Mouse (Mus musculus) neural tube, embryonic 15.5 days (tissue): ENCODE results near the gene Gpt2. TPM values are rescaled to one million over a fixed set of nuclear protein-coding genes. Genes with fewer than 3 reads are reported as not detected.

Source experiments
- ATAC-seq: fragments of 200-750 bp; cut with Nextera tagmentation; 2 replicates; pipeline ENCODE4 v1.8.0; 2017; ENCODE audit warnings: mild to moderate bottlenecking, moderate TSS enrichment, moderate library complexity; ENCODE audit not compliant: low FRiP score
- H3K27ac ChIP-seq: fragments of 300-500 bp; sonication (generic); replicated peaks from 2 replicates; pipeline ENCODE4 v1.5.1; 2015; ENCODE audit warnings: mild to moderate bottlenecking, inconsistent platforms
- H3K27me3 ChIP-seq: fragments of 300-500 bp; sonication (generic); replicated peaks from 2 replicates; pipeline ENCODE4 v1.6.1; 2015; ENCODE audit warnings: inconsistent platforms
- H3K36me3 ChIP-seq: fragments of 300-500 bp; sonication (generic); 2 replicates; pipeline ENCODE4 v1.6.1; 2015; ENCODE audit warnings: inconsistent platforms
- H3K4me1 ChIP-seq: fragments of 300-500 bp; sonication (generic); 2 replicates; pipeline ENCODE4 v1.6.1; 2015; ENCODE audit warnings: inconsistent platforms
- H3K4me2 ChIP-seq: fragments of 300-500 bp; sonication (generic); 2 replicates; pipeline ENCODE4 v1.6.1; 2015; ENCODE audit warnings: inconsistent platforms, mild to moderate bottlenecking, moderate library complexity
- H3K4me3 ChIP-seq: fragments of 300-500 bp; sonication (generic); replicated peaks from 2 replicates; pipeline ENCODE4 v1.5.1; 2015; ENCODE audit warnings: mild to moderate bottlenecking, inconsistent platforms
- H3K9ac ChIP-seq: fragments of 300-500 bp; sonication (generic); replicated peaks from 2 replicates; pipeline ENCODE4 v1.6.1; 2015; ENCODE audit warnings: mild to moderate bottlenecking, inconsistent platforms
- H3K9me3 ChIP-seq: fragments of 300-500 bp; sonication (generic); replicated peaks from 2 replicates; pipeline ENCODE4 v1.6.1; 2016; ENCODE audit warnings: inconsistent platforms
- WGBS: fragments of 180-500 bp; shearing (Covaris S2); methylation state at CpG from one replicate; pipeline ENCODE4 v1.1.7; 2015; ENCODE audit warnings: mixed read lengths; 5-methylcytosine and 5-hydroxymethylcytosine counted together
- polyA plus RNA-seq: library from polyadenylated mRNA; unstranded; fragments of >200 nt; fragmentation: Nextera tagmentation; extraction: Ambion mirVana; gene quantifications from 2 replicates; pipeline ENCODE4 v1.2.1, GENCODE M21; 2015

The Gpt2 gene
- polyA plus RNA-seq, 1 experiment from 2014 or later: 60.2 TPM

DNA sequence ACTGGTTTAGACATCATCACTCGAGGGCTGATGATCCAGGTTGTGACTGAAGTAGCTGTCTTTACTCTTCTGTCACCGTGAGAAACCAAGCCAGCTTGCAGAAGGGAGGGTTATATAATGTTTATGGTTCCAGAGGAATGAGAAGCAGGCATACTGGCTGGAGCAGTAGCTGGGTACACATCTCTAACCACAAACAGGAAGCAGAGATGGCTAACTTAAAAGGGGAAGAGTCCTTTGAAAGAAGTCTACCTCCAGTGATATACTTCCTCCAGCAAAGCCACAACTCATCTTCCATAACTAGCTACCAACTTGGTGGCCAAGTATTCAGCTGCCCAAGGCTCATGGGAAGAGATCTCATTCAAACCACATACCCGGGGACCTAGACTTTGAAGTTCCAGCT is 39.1 kb downstream of the Gpt2 start:
- H3K36me3 ChIP-seq: peaks cover 24% of the 10 kb centered on the region
- no peak overlapping the region for H3K27ac ChIP-seq
- WGBS: 76% methylated on average over 3 of the region's 3 CpGs
- H3K4me1 ChIP-seq: no peaks in the 10 kb centered on the region
- H3K9ac ChIP-seq: no peak overlapping the region
- no peak overlapping the region for H3K4me3 ChIP-seq
- H3K4me2 ChIP-seq: no peak overlapping the region
- no peak for ATAC-seq
- no peaks in the 10 kb centered on the region for H3K27me3 ChIP-seq
- H3K9me3 ChIP-seq: no peaks in the 10 kb centered on the region

DNA sequence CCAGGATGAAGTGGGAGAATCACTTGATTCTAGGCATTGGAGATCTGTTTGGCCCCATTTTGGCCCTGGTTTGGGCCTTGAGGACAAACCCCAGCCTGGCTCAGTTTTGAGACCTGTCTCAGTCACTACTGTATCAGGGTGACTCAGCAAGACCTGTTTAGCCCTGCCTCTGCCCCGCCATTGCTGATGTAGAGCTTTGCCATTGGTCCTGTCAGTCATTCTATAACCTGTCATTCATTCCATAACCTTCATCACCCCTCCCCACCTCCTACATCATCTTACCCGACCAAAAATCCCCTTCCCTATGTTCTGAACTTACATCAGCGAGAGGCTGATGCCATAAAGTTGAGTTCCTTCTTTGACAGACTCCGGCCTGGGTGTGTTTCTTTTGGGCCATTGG is 40.5 kb downstream of the Gpt2 start:
- Histone ChIP-seq H3K4me3 (no peak overlapping the region), H3K9me3 (no peaks in the 10 kb centered on the region), H3K27me3 (no peaks in the 10 kb centered on the region), H3K27ac (no peak overlapping the region), H3K9ac (no peak overlapping the region), H3K4me2 (no peak overlapping the region), H3K36me3 (peaks cover 27% of the 10 kb centered on the region), H3K4me1 (no peaks in the 10 kb centered on the region)
- 91% methylated on average over 4 of the region's 4 CpGs for WGBS
- no peak for ATAC-seq

- no peaks in the 10 kb centered on the region for H3K4me1 ChIP-seq
- no peaks in the 10 kb centered on the region for H3K27me3 ChIP-seq
- H3K4me2 ChIP-seq: no peak overlapping the region
- 95% methylated on average over 2 of the region's 2 CpGs for WGBS
- H3K9ac ChIP-seq: no peak overlapping the region
- H3K36me3 ChIP-seq: peaks cover 33% of the 10 kb centered on the region
- H3K4me3 ChIP-seq: no peak overlapping the region
- H3K9me3 ChIP-seq: no peaks in the 10 kb centered on the region
- no peak overlapping the region for H3K27ac ChIP-seq
- no peak for ATAC-seq
Observed at GRCm38 (mm10) chr8:85533434-85533833, 41.1 kb downstream of the Gpt2 start.

DNA sequence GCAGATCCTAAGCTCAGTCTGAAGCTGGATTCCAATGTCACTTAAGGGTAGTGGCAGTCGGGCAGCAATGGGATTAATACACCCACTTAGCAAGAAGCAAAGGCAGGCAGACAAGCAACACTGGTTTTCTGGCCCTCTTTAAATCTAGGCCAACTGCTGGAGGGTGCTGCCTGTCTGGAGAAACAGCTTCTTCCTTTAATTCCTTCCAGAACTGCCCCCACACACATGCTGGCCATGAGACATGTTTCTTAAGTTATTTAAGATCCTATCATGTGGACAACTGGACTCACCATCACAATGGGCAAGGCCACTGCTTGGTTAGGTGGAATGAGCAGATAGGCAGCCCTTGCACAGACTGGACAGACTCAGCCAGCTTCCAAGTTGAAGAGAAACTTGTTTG is 41.8 kb downstream of the Gpt2 start:
- no peaks in the 10 kb centered on the region for H3K4me1 ChIP-seq
- 94% methylated on average over 1 of the region's 1 CpGs for WGBS
- H3K9me3 ChIP-seq: no peaks in the 10 kb centered on the region
- H3K36me3 ChIP-seq: peaks cover 39% of the 10 kb centered on the region
- no peak overlapping the region for H3K4me3 ChIP-seq
- ATAC-seq: no peak
- H3K4me2 ChIP-seq: no peak overlapping the region
- no peaks in the 10 kb centered on the region for H3K27me3 ChIP-seq
- no peak overlapping the region for H3K27ac ChIP-seq
- H3K9ac ChIP-seq: no peak overlapping the region

DNA sequence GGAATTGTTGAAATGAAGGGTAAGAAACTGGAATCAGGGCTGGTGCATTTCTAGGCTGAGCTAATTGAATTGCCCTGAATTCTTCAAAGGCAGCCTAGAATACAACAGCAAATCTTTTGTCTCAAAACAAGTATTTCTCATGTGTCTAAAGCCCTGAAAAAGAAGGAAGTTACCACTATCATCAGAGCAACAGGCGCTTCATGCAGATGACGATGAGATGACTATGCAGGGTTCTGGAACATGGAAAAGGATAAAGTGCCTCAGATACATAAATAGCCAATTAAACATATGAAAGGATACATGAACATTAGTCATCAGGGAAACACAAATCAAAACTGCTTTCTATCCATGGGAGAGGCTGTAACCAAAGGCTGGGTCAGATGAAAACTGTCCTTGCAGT is 44.0 kb downstream of the Gpt2 start:
- Histone ChIP-seq H3K27ac (no peak overlapping the region), H3K4me2 (no peak overlapping the region), H3K9ac (no peak overlapping the region), H3K9me3 (no peaks in the 10 kb centered on the region), H3K4me3 (no peak overlapping the region), H3K4me1 (no peaks in the 10 kb centered on the region), H3K27me3 (no peaks in the 10 kb centered on the region), H3K36me3 (peaks cover 55% of the 10 kb centered on the region)
- 96% methylated on average over 2 of the region's 2 CpGs for WGBS
- ATAC-seq: no peak

- Histone ChIP-seq H3K4me1 (peaks cover 32% of the 10 kb centered on the region), H3K9me3 (no peaks in the 10 kb centered on the region), H3K4me2 (no peak overlapping the region), H3K27me3 (no peaks in the 10 kb centered on the region), H3K4me3 (no peak overlapping the region), H3K36me3 (peaks cover 46% of the 10 kb centered on the region), H3K9ac (no peak overlapping the region), H3K27ac (no peak overlapping the region)
- ATAC-seq: no peak
- 98% methylated on average over 1 of the region's 1 CpGs for WGBS
Observed at GRCm38 (mm10) chr8:85551934-85552333, 59.6 kb downstream of the Gpt2 start.

DNA sequence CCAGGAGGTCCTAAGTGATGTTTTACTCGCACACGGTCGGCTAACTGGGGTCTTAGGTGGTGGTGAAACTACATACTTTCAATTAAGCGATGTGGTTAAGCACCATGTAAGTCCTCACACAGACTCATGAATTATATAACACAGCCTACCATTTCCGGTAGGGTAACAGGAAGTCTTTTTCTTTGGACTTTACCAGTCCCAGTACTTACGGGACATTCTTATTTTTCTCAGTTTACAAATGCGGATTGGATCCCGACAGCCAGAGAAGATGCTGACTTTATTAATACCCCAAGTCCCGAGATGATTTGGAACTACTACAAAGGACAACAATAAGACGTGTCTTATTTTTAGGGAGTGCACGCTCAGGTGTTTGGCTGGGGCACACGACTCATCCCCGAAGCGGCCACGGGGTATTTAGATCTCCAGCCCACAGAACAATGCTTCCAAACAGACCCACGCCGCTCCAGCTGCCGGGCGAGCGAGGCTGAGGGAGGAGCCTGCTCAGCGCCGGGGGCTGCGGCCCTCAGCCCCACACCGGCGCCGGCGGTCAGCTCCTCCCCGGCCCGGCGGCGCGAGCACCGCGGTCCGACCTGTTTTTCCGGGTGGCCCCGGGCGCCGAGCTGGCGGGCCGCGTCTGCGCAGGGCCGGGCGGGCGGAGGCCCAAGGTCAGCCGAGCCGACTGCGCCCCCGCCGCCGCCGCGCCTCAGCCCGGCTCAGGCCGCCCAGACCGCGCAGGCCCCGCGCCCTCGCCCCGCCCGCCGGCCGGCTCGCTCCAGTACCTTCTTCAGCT is 62.2 kb downstream of the Gpt2 start:
- peaks cover 22% of the 10 kb centered on the region for H3K36me3 ChIP-seq
- peak overlapping the region; percentile 82 for H3K9ac ChIP-seq
- H3K4me2 ChIP-seq: peak overlapping the region; percentile 79
- peaks cover 32% of the 10 kb centered on the region for H3K4me1 ChIP-seq
- peak overlapping the region; percentile 94 for H3K27ac ChIP-seq
- ATAC-seq: peak; percentile 90
- under 1% methylated on average over 66 of the region's 66 CpGs for WGBS
- H3K9me3 ChIP-seq: no peaks in the 10 kb centered on the region
- peak overlapping the region; percentile 62 for H3K4me3 ChIP-seq
- H3K27me3 ChIP-seq: no peaks in the 10 kb centered on the region

DNA sequence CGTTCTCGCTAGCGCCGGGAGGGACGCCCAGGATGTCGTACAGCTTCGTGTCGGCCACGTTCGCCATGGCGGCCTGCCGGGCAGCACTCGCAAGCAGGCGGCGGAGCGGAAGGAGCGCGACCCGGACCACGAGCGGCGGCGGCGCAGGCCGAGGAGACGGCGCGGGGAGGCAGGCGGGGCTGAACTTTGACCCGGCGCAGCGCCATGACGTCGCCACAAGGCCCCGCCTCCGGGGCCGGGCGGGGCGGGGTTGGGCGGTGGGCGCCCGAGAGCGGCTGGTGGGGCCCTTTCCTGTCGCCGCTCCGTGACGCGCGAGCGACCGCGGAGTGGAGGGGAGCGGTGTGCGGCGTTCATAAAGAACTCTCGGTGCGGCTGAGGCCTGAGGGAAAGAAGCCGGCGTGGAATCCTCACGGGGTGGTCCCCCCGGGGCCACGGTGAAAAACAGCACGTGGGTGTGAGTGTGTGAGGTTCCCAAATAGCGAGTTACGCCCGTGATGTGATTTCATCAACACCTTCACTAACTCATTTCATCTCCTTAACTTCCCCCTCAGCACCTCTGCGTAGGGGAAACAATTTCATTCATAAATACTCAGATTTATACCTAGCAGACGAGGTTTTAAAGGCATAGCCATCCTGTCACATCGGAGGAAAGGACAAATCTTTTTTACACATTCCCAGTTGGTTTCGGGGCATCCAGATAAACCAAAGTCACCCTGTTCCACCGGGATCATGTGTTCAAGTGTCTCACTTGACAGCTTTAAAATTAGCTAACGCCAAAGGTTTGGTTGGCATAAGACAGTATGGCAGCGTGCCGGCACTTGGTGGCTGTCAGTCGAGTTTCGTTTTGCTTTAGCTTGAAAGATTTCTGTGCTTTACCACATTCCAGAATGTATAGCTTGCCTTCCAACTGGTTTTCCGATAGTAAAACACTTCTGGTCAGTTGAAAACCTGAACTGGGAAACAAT is 63.1 kb downstream of the Gpt2 start, which contains the start of gene Dnaja2:
Gene Dnaja2 (minus strand): TSS at position 164 of the 965 bp plus-strand sequence.
- ATAC-seq: peak; percentile 96
- Histone ChIP-seq H3K27ac (peak within 1 kb of the TSS; percentile 94), H3K36me3 (peaks cover 15% of the 10 kb centered on the region), H3K4me2 (peak within 1 kb of the TSS; percentile 79), H3K4me3 (peak within 1 kb of the TSS; percentile 62), H3K27me3 (no peaks in the 10 kb centered on the region), H3K4me1 (peaks cover 32% of the 10 kb centered on the region), H3K9me3 (no peaks in the 10 kb centered on the region), H3K9ac (peak within 1 kb of the TSS; percentile 82)
- under 1% methylated on average over 74 of the region's 77 CpGs for WGBS

- ATAC-seq: no peak
- 79% methylated on average over 2 of the region's 2 CpGs for WGBS
- H3K27me3 ChIP-seq: no peaks in the 10 kb centered on the region
- H3K9me3 ChIP-seq: no peaks in the 10 kb centered on the region
- H3K27ac ChIP-seq: no peak overlapping the region
- no peak overlapping the region for H3K4me3 ChIP-seq
- peaks cover 20% of the 10 kb centered on the region for H3K4me1 ChIP-seq
- no peak overlapping the region for H3K4me2 ChIP-seq
- H3K9ac ChIP-seq: no peak overlapping the region
- H3K36me3 ChIP-seq: peaks cover 2% of the 10 kb centered on the region; the same call in 1 of the 2 replicates
Observed at GRCm38 (mm10) chr8:85556986-85557600, 64.7 kb downstream of the Gpt2 start.

- no peaks in the 10 kb centered on the region for H3K27me3 ChIP-seq
- no peak overlapping the region for H3K27ac ChIP-seq
- H3K4me3 ChIP-seq: no peak overlapping the region
- H3K4me2 ChIP-seq: no peak overlapping the region
- ATAC-seq: no peak
- H3K9me3 ChIP-seq: no peaks in the 10 kb centered on the region
- H3K36me3 ChIP-seq: no peaks in the 10 kb centered on the region; the same call in 1 of the 2 replicates
- no peak overlapping the region for H3K9ac ChIP-seq
- 85% methylated on average over 3 of the region's 3 CpGs for WGBS
- peaks cover 15% of the 10 kb centered on the region for H3K4me1 ChIP-seq
Observed at GRCm38 (mm10) chr8:85557601-85557986, 65.2 kb downstream of the Gpt2 start.

- Histone ChIP-seq H3K27me3 (no peaks in the 10 kb centered on the region), H3K4me3 (no peak overlapping the region), H3K36me3 (no peaks in the 10 kb centered on the region), H3K9me3 (no peaks in the 10 kb centered on the region), H3K4me1 (peaks cover 5% of the 10 kb centered on the region), H3K4me2 (no peak overlapping the region), H3K9ac (no peak overlapping the region), H3K27ac (no peak overlapping the region)
- no peak for ATAC-seq
- 100% methylated on average over 1 of the region's 1 CpGs for WGBS
Observed at GRCm38 (mm10) chr8:85559201-85559600, 66.8 kb downstream of the Gpt2 start.
